Comparison of ENCODE assay signal across 10 mouse cellular contexts in genomic region chr8:87875452-87875851, GRCm38 (mm10).
DNase-seq lines count a peak whose midpoint lies in the region; ATAC-seq and TF ChIP-seq lines count a peak whose summit lies in the region.
"Had no signal": no experiment of that assay in that cellular context is flagged by ENCODE, and none has a peak within 500 bp of the region (broad histone marks: within the 10 kb centered on the region; RNA-seq: fewer than 3 reads in every experiment).

No protein-coding gene starts in this region.

- H3K9ac ChIP-seq in lung, embryonic 14.5 days = no peak overlapping the region
- no peak overlapping the region for H3K9ac ChIP-seq in embryonic facial prominence, embryonic 11.5 days (replicated peaks; ENCODE audit: low read length)
- no peak overlapping the region for H3K9ac ChIP-seq in neural tube, embryonic 14.5 days (replicated peaks; ENCODE audit: low read depth, low read length)

- H3K27ac ChIP-seq in lung, embryonic 14.5 days (ENCODE audit: low read depth) = no peak overlapping the region
- H3K27ac ChIP-seq in embryonic facial prominence, embryonic 11.5 days (replicated peaks; ENCODE audit: low read depth, low read length) = no peak overlapping the region
- peak overlapping the region; percentile 52; the same call in 1 of the 2 replicates for H3K27ac ChIP-seq in neural tube, embryonic 14.5 days (ENCODE audit: low read depth, low read length)
- H3K27ac ChIP-seq: heart, adult 2 months had no signal

- no peaks in the 10 kb centered on the region for H3K27me3 ChIP-seq in lung, embryonic 14.5 days (ENCODE audit: insufficient read depth, low read length)
- H3K27me3 ChIP-seq in embryonic facial prominence, embryonic 11.5 days (ENCODE audit: control insufficient read depth, insufficient read depth, low read length) = no peaks in the 10 kb centered on the region
- H3K27me3 ChIP-seq in neural tube, embryonic 14.5 days (ENCODE audit: control insufficient read depth, insufficient read depth, low read length) = no peaks in the 10 kb centered on the region

- intact Hi-C loops in heart, postnatal 25 days (cut with DNase I) = loop anchor here (5.0 kb wide), 1 partner anchor 87 kb away; no protein-coding TSS in a partner anchor

- no peak for TF ChIP-seq CTCF in lung, embryonic 14.5 days (IDR thresholded peaks at IDR 0.05; ENCODE audit: low read depth)
- TF ChIP-seq CTCF in lung, adult 2 months (IDR thresholded peaks at IDR 0.05; ENCODE audit: insufficient read depth, low read length) = no peak

- ATAC-seq in lung, embryonic 14.5 days (ENCODE audit: insufficient read depth) = no peak
- ATAC-seq in embryonic facial prominence, embryonic 11.5 days (replicated peaks; ENCODE audit: insufficient number of reproducible peaks, low FRiP score, low TSS enrichment, low read depth) = no peak
- ATAC-seq in neural tube, embryonic 14.5 days (ENCODE audit: low read depth) = peak; percentile 60; the same call in 1 of the 2 replicates
- no peak for ATAC-seq in erythroid progenitor cell, adult 5-6 weeks (replicated peaks; ENCODE audit: low FRiP score, poor library complexity, severe bottlenecking)
- ATAC-seq: Patski had no signal

- H3K4me3 ChIP-seq in lung, embryonic 14.5 days (ENCODE audit: low read depth, low read length) = no peak overlapping the region
- no peak overlapping the region for H3K4me3 ChIP-seq in lung, adult 2 months (replicated peaks; ENCODE audit: extremely low read depth, low read depth, low read length)
- H3K4me3 ChIP-seq in embryonic facial prominence, embryonic 11.5 days (ENCODE audit: low read depth, low read length) = no peak overlapping the region
- no peak overlapping the region for H3K4me3 ChIP-seq in neural tube, embryonic 14.5 days (ENCODE audit: low read depth, low read length)
- H3K4me3 ChIP-seq: heart, adult 2 months had no signal

- DNase-seq in lung, embryonic 14.5 days = peak; percentile 65
- DNase-seq in lung, adult 2 months = no peak
- peak; percentile 61 for DNase-seq in embryonic facial prominence, embryonic 11.5 days (ENCODE audit: low spot score)
- peak; percentile 18 for DNase-seq in heart, postnatal 25 days (ENCODE audit: low spot score)
- DNase-seq in left cerebral cortex, adult 8-10 months (ENCODE audit: low spot score in 2 of 2) = peak; percentile 4 to 63
- DNase-seq in T-cell, adult 2 months (ENCODE audit: low spot score) = no peak

- TF ChIP-seq POLR2A in lung, adult 2 months (IDR thresholded peaks at IDR 0.05; ENCODE audit: borderline replicate concordance, extremely low read depth, low read depth, low read length) = no peak

- H3K36me3 ChIP-seq in lung, embryonic 14.5 days (ENCODE audit: insufficient read depth) = no peaks in the 10 kb centered on the region
- no peaks in the 10 kb centered on the region for H3K36me3 ChIP-seq in embryonic facial prominence, embryonic 11.5 days (replicated peaks; ENCODE audit: control insufficient read depth, insufficient read depth, low read depth, low read length)
- H3K36me3 ChIP-seq in neural tube, embryonic 14.5 days (ENCODE audit: control insufficient read depth, insufficient read depth, low read length) = no peaks in the 10 kb centered on the region

- no peaks in the 10 kb centered on the region for H3K9me3 ChIP-seq in lung, embryonic 14.5 days (ENCODE audit: low read depth, low read length)
- H3K9me3 ChIP-seq in embryonic facial prominence, embryonic 11.5 days (replicated peaks; ENCODE audit: control insufficient read depth, low read length) = no peaks in the 10 kb centered on the region
- no peaks in the 10 kb centered on the region for H3K9me3 ChIP-seq in neural tube, embryonic 14.5 days (ENCODE audit: control insufficient read depth, low read length)

- H3K4me2 ChIP-seq in lung, embryonic 14.5 days = no peak overlapping the region
- no peak overlapping the region for H3K4me2 ChIP-seq in embryonic facial prominence, embryonic 11.5 days (ENCODE audit: low read depth, low read length)
- H3K4me2 ChIP-seq in neural tube, embryonic 14.5 days (ENCODE audit: low read depth, low read length) = no peak overlapping the region

- no peaks in the 10 kb centered on the region for H3K4me1 ChIP-seq in lung, embryonic 14.5 days (ENCODE audit: insufficient read depth)
- no peaks in the 10 kb centered on the region for H3K4me1 ChIP-seq in lung, adult 2 months (ENCODE audit: control insufficient read depth, insufficient read depth, low read length)
- no peaks in the 10 kb centered on the region; the same call in 1 of the 2 replicates for H3K4me1 ChIP-seq in embryonic facial prominence, embryonic 11.5 days (ENCODE audit: control insufficient read depth, insufficient read depth, low read length)
- H3K4me1 ChIP-seq in neural tube, embryonic 14.5 days (ENCODE audit: control insufficient read depth, insufficient read depth, low read length) = peaks cover 24% of the 10 kb centered on the region

- WGBS in lung, embryonic 14.5 days = 32% methylated on average over 10 of the region's 10 CpGs
- 37% methylated on average over 10 of the region's 10 CpGs for WGBS in lung, adult 2 months
- WGBS in embryonic facial prominence, embryonic 11.5 days = 29% methylated on average over 10 of the region's 10 CpGs
- WGBS in neural tube, embryonic 14.5 days = 8% methylated on average over 10 of the region's 10 CpGs

Comparison
In these comparisons a context has a peak if more than half of its experiments do, and no peak if none do; other contexts are left out.
1. DNase-seq: peak in lung, embryonic 14.5 days (single experiment), embryonic facial prominence, embryonic 11.5 days (single experiment), heart, postnatal 25 days (single experiment) and left cerebral cortex, adult 8-10 months (2 of 2); none in lung, adult 2 months (single experiment) and T-cell, adult 2 months (single experiment).